Mouse (Mus musculus) layer of hippocampus, adult 2 months (tissue): ENCODE measurements around the gene Slc52a3. TPM values are rescaled to one million over a fixed set of nuclear protein-coding genes. Genes with fewer than 3 reads are reported as not detected.

Source experiments
- DNase-seq, 2 experiments: peaks; one replicate each; pipeline ENCODE4 v3.0.0; 2022; ENCODE audit warnings: low spot score in 2 of 2
- H3K27ac ChIP-seq: fragments of 200-600 bp; 2 replicates; pipeline ENCODE4 v1.8.1; 2022
- H3K4me3 ChIP-seq: fragments of 200-600 bp; 2 replicates; pipeline ENCODE4 v1.8.1; 2022; ENCODE audit warnings: mild to moderate bottlenecking
- CTCF ChIP-seq: fragments of 200-600 bp; conservative IDR thresholded peaks from 2 replicates; pipeline ENCODE4 v1.8.1; 2022; ENCODE audit warnings: antibody characterized with exemption, mild to moderate bottlenecking, moderate library complexity
- total RNA-seq, 2 experiments: library from RNA; stranded (reverse); gene quantifications; 2 replicates each; pipeline ENCODE4 v1.2.3; 2021

Slc52a3 gene
- total RNA-seq, 2 experiments from 2014 or later = 2.8 to 2.9 TPM

- H3K27ac ChIP-seq = no peak overlapping the region
- no peak for DNase-seq
- no peak overlapping the region for H3K4me3 ChIP-seq
- TF ChIP-seq CTCF = no peak
Observed at GRCm38 (mm10) chr2:151997776-151998504, 1.6 kb downstream of the Slc52a3 start.

GRCm38 (mm10) chr2:151998505-151998899, 2.2 kb downstream of the Slc52a3 start:
- DNase-seq = no peak
- TF ChIP-seq CTCF = no peak
- no peak overlapping the region for H3K27ac ChIP-seq
- no peak overlapping the region for H3K4me3 ChIP-seq

GRCm38 (mm10) chr2:151998932-151999331, 2.6 kb downstream of the Slc52a3 start:
- no peak for TF ChIP-seq CTCF
- no peak for DNase-seq
- no peak overlapping the region for H3K4me3 ChIP-seq
- no peak overlapping the region for H3K27ac ChIP-seq

GRCm38 (mm10) chr2:151999669-152000290, 3.5 kb downstream of the Slc52a3 start:
- no peak overlapping the region for H3K27ac ChIP-seq
- TF ChIP-seq CTCF = no peak
- no peak for DNase-seq

GRCm38 (mm10) chr2:152000291-152000679, 4.0 kb downstream of the Slc52a3 start:
- Histone ChIP-seq H3K4me3 (no peak overlapping the region), H3K27ac (no peak overlapping the region)
- no peak for DNase-seq
- no peak for TF ChIP-seq CTCF

More at GRCm38 (mm10) chr2:151999669-152000290, 3.5 kb downstream of the Slc52a3 start:
- H3K4me3 ChIP-seq = no peak overlapping the region; the same call in 1 of the 2 replicates

- TF ChIP-seq CTCF = no peak
- DNase-seq = no peak
- no peak overlapping the region for H3K4me3 ChIP-seq
- no peak overlapping the region for H3K27ac ChIP-seq
Observed at GRCm38 (mm10) chr2:152000735-152001134, 4.4 kb downstream of the Slc52a3 start.

- no peak overlapping the region for H3K4me3 ChIP-seq
- DNase-seq = no peak
- TF ChIP-seq CTCF = no peak
- H3K27ac ChIP-seq = no peak overlapping the region
Observed at GRCm38 (mm10) chr2:152002529-152002928, 6.2 kb downstream of the Slc52a3 start.

GRCm38 (mm10) chr2:152007783-152008182, 11.5 kb downstream of the Slc52a3 start:
- Histone ChIP-seq H3K4me3 (no peak overlapping the region), H3K27ac (no peak overlapping the region)
- TF ChIP-seq CTCF = peak; percentile 85
- peak in 1 of 2 experiments; percentile 66 for DNase-seq

GRCm38 (mm10) chr2:152009061-152009779, 12.9 kb downstream of the Slc52a3 start:
- no peak for TF ChIP-seq CTCF

GRCm38 (mm10) chr2:152010251-152010650, 13.9 kb downstream of the Slc52a3 start:
- no peak for TF ChIP-seq CTCF

More at GRCm38 (mm10) chr2:152009061-152009779, 12.9 kb downstream of the Slc52a3 start:
- no peak overlapping the region for H3K4me3 ChIP-seq
- no peak overlapping the region for H3K27ac ChIP-seq
- DNase-seq = no peak

GRCm38 (mm10) chr2:152010661-152011060, 14.3 kb downstream of the Slc52a3 start:
- no peak for DNase-seq
- H3K27ac ChIP-seq = no peak overlapping the region
- no peak overlapping the region for H3K4me3 ChIP-seq
- TF ChIP-seq CTCF = no peak

More at GRCm38 (mm10) chr2:152010251-152010650, 13.9 kb downstream of the Slc52a3 start:
- no peak for DNase-seq
- H3K27ac ChIP-seq = no peak overlapping the region
- H3K4me3 ChIP-seq = no peak overlapping the region

GRCm38 (mm10) chr2:152011724-152012123, 15.4 kb downstream of the Slc52a3 start:
- no peak overlapping the region; the same call in 1 of the 2 replicates for H3K27ac ChIP-seq
- peak; percentile 52 for TF ChIP-seq CTCF
- DNase-seq = no peak
- no peak overlapping the region for H3K4me3 ChIP-seq

GRCm38 (mm10) chr2:152012222-152012621, 15.9 kb downstream of the Slc52a3 start:
- H3K27ac ChIP-seq = 0 out of 2 replicates have a peak overlapping the region, but pooled peaks have one; percentile 19
- DNase-seq = no peak
- no peak for TF ChIP-seq CTCF

More at GRCm38 (mm10) chr2:152012222-152012621, 15.9 kb downstream of the Slc52a3 start:
- H3K4me3 ChIP-seq = no peak overlapping the region
